Mouse (Mus musculus) C2C12 (cell line): ENCODE measurements around the gene Rnf213.

Experiments used
- CEBPB ChIP-seq: IDR thresholded peaks from one replicate; pipeline ENCODE4 v1.6.1; 2011; ENCODE audit warnings: low read depth, mild to moderate bottlenecking, control low read depth, moderate library complexity
- CTCF ChIP-seq: IDR thresholded peaks from one replicate; pipeline ENCODE4 v1.5.1; 2011; ENCODE audit not compliant: control insufficient read depth, insufficient read depth, insufficient read length
- FOSL1 ChIP-seq: IDR thresholded peaks from one replicate; pipeline ENCODE4 v1.8.0; 2011; ENCODE audit warnings: mild to moderate bottlenecking, low read length; ENCODE audit not compliant: poor library complexity, insufficient read depth, severe bottlenecking
- MAX ChIP-seq: IDR thresholded peaks from one replicate; pipeline ENCODE4 v1.6.1; 2011; ENCODE audit warnings: mild to moderate bottlenecking, control low read depth
- MYOD1 ChIP-seq: IDR thresholded peaks from one replicate; pipeline ENCODE4 v1.6.1; 2011; ENCODE audit warnings: low read depth; ENCODE audit not compliant: control insufficient read depth, insufficient read length
- MYOG ChIP-seq: IDR thresholded peaks from one replicate; pipeline ENCODE4 v1.6.1; 2011; ENCODE audit not compliant: control insufficient read depth, insufficient read length; ENCODE audit errors: extremely low read depth
- USF1 ChIP-seq: IDR thresholded peaks from one replicate; pipeline ENCODE4 v1.6.1; 2011; ENCODE audit warnings: low read depth, mild to moderate bottlenecking, control low read depth, moderate library complexity

- TF ChIP-seq USF1 (no peak), CTCF (no peak), MAX (no peak), CEBPB (no peak), MYOG (no peak), MYOD1 (no peak), FOSL1 (no peak)
Observed at GRCm38 (mm10) chr11:119407977-119408376, 15.1 kb downstream of the Rnf213 start.
